Mouse (Mus musculus): Measurements from ENCODE around the gene Bcat2.

Gene Bcat2

DNA sequence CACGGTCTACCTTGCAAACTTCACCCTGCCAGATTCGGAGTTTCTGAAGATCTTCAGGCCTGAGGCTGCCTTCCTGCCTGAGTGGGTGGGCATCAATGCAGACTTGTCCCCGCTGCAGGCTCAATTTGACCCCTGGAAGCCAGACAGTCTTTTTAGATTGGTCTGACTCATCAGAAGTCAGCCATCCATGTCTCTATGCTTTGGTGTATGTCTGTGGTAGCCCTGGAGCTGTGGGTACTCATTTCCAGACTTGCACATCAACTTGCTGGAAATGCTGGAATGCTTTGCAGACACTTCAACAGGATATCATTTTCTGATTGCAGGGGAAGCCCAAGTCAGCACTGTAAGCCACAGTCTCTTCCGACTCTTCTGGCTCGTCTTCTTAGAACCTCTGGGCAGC is 49.6 kb downstream of the Bcat2 start:
- in situ Hi-C loops (cut with MboI; ENCODE audit: low sequenced_read_pairs), result no loop called here

DNA sequence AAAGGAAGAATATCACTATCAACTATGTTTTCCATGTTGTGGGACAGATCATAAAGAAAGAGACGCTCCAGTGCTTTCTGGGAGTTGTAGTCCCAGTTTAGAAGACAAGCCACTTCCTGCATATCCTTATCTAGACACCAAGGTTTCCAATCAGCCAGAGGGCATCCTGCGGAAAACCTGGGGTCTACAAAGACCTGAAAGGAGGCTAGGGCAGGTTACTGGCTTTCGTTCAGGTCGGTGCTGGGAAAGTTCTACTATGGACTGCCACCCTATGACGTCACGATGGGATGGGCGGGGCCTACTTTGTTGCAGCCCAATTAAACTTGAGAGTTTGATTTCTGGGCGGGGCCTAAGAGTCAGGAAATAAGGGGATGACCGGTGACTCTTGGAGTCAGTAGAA is 51.5 kb downstream of the Bcat2 start, which contains the start of gene Izumo1:
TSS of gene Izumo1 (plus strand) at position 369 of the 400 bp plus-strand sequence.
- in situ Hi-C loops (cut with MboI; ENCODE audit: low sequenced_read_pairs), result no loop called here

DNA sequence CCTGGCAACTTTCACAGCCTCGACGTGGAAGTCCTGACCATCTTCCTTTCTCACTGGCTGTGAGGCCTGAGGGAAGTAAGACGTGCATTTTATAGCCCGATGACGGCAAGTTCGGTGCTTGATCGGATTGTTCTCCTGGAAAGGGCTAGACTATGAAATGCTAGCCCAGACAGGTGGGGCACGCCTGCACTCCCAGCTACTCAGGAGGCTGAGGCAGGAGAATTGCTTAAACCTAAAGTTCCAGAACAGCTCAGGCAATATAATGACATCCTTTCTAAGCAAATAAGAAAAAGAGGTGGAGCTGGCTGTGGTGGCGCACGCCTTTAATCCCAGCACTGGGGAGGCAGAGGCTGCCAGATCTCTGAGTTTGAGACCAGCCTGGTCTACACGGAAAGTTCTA is 53.6 kb downstream of the Bcat2 start:
- in situ Hi-C loops (cut with MboI; ENCODE audit: low sequenced_read_pairs), result no loop called here

DNA sequence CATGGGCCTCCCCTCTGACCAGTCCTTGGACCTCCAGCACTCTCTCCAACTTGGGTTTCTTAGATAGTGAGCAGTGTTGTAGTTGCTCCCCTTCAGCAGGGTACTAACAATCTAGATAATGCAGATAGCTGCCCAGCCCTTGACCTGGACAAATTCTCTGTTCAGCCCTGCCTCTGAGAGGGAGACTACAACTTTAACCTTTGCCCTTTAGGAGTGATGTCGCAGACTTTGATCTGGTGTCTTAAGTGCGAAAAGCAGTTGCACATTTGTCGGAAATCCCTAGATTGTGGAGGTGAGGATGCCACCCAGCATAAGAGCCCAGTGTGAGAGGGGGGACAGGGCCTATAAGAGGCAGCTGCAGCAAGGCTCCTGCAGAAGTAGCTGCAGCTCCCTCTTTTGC is 54.8 kb downstream of the Bcat2 start:
- in situ Hi-C loops (cut with MboI; ENCODE audit: low sequenced_read_pairs), result no loop called here

DNA sequence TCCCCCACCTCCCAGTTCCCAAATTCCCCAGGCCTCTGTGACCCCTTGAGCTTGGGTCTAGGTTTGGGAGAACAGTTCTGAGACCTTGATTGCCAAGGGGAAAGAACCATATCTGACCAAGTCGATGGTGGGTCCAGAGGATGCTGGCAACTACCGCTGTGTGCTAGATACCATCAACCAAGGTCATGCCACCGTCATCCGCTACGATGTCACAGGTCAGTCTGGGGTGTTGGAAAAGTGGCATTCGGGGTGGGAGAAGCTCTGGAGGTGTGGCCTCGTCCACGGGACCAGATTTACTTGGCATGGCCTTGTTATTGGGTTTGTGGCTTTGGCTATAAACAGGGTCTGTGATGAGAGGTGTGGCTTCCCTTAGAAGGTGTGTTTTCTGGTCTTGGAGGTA is 55.5 kb downstream of the Bcat2 start:
- in situ Hi-C loops (cut with MboI; ENCODE audit: low sequenced_read_pairs), result no loop called here

DNA sequence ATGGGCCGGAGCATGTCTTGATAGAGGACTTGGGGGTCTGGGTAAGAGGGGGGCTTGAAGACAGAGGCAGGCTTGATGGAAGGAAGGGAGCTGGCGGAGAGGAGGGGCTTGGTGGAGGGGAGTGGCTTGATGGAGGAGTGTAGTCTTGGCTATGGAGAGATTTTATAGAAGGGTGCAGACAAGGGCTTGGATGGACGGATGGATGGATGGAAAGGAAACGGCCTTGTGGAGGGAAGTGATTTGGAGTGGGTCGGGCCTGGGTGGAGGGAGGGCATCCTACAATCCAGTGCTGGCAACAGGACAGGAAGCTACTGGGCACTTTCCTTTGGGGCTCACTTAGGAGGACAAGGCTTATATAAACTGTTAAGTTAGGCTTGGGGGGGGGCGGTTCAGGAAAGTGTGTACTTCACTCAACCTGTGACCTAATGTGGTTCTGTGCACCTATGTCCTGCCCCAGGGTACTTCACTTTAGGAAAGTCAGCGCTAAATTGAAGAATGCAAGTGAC is 56.7 kb downstream of the Bcat2 start:
- in situ Hi-C loops (cut with MboI; ENCODE audit: low sequenced_read_pairs), result no loop called here

DNA sequence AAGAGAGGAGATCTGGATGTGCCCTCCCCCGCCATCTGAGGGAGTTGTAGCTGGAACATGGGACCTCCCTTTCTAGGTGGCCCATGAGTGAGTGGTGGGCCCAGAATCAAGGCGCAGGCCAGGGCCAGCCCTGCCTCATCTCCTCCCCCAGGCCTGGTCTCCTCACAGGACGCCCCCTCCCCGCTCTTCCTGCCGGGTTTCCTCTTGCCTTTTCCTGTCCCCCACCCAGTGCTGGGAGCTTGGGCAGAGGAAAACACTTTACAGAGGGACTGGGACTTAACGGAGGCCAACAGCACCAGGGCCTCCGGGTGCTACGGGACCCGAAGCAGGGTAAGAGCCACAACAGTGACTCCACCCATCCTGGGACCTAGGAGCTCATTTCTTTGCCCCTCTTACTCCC is 57.3 kb downstream of the Bcat2 start, which contains the start of gene Rasip1:
TSS of gene Rasip1 (plus strand) at position 228 of the 400 bp plus-strand sequence.
- in situ Hi-C loops (cut with MboI; ENCODE audit: low sequenced_read_pairs), result no loop called here

DNA sequence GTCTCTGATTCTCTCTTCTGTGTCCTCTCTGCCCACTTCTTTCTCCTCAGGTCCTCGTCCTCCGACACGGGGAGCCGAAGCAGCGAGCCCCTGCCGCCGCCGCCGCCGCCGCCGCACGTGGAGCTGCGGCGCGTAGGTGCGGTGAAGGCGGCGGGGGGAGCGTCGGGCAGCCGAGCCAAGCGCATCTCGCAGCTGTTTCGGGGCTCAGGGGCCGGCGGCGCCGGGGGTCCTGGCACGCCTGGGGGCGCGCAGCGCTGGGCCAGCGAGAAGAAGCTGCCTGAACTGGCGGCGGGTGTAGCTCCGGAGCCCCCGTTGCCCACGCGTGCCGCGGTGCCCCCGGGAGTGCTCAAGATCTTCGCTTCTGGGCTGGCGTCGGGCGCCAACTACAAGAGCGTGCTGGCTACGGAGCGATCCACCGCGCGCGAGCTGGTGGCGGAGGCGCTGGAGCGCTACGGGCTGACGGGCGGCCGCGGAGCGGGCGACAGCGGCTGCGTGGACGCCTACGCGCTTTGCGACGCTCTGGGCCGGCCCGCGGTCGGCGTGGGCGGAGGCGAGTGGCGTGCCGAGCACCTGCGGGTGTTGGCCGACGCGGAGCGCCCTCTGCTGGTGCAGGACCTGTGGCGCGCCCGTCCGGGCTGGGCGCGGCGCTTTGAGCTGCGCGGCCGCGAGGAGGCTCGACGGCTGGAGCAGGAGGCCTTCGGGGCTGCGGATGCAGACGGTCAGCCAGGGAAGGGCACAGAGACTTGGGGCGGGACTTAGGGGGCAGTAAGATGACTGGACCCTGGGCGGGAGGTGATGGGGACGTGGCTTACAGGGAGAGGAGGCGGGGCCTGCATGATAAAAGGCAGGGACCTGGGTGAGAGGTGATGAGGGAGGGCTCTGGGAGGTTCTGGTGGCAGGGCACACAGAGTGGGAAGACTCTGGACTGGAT is 58.7 kb downstream of the Bcat2 start:
- in situ Hi-C loops (cut with MboI; ENCODE audit: low sequenced_read_pairs), result no loop called here

DNA sequence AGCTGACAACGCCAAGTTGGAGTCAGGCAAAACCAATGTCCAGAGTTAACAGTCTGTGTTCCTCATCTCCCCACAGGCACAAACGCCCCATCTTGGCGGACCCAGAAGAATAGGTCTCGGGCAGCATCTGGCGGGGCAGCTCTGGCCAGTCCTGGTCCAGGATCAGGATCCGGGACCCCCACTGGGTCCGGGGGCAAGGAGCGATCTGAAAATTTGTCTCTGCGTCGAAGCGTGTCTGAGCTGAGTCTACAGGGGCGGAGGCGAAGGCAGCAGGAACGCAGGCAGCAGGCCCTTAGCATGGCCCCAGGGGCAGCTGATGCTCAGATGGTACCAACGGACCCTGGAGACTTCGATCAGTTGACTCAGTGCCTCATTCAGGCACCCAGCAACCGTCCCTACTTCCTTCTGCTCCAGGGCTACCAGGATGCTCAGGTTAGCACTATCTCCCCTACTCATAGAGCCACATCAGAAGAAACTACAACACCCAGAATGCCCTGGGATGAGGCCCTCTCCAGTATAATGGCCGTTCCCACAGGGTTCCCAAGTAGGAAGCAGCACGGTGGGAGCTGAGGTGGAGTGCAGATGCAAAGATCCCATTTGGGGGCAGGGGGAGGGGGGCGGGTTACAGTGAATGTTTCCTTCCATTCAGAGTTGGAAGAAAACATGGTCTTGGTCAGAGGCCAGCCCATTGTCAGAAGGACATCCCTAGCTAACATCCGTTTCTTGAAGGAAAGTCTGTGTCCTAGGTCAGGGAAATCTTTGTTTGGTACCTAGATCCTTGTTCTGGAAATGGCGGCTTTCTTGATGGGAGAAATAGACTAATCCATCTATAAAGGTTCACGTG is 60.3 kb downstream of the Bcat2 start:
- in situ Hi-C loops (cut with MboI; ENCODE audit: low sequenced_read_pairs), result no loop called here

DNA sequence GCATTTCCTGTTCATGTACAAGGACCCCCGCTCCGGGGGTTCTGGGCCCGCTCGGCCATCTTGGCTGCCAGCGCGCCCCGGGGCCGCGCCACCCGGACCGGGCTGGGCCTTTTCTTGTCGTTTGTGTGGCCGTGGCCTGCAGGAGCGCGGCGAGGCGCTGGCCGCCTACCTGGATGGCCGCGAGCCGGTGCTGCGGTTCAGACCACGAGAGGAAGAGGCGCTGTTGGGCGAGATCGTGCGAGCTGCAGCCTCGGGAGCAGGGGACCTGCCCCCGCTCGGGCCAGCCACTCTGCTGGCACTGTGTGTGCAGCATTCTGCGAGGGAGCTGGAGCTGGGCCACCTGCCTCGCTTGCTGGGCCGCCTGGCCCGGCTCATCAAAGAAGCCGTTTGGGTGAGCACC is 62.5 kb downstream of the Bcat2 start:
- in situ Hi-C loops (cut with MboI; ENCODE audit: low sequenced_read_pairs), result no loop called here

DNA sequence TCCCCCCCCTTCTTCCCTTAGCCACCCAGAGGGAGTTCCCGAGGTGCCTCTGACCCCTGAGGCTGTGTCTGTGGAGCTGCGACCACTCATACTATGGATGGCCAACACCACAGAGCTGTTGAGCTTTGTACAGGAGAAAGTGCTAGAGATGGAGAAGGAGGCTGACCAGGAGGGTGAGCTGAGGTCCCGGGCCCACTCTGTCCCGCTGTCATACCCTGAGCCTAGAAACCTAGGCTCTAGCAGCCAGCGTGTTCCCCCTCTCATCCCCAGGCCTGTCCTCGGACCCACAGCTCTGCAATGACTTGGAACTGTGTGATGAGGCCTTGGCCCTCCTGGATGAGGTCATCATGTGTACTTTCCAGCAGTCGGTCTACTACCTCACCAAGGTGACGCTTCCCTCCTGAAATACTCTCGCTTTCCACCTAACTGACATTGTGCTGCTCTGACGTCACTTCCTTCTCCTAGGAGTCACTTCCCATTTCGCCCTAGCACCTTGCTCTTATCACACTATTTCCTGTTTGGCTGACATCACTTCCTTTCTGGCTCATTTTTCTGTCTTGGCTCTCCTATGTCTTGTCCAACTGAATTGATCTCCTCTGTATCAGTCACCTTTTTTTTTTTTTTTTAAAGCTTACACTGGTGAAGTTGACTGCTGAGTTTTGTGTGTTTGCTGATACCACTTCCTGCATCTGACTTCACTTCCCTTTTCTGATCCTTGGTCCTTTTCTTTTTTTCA is 65.2 kb downstream of the Bcat2 start:
- in situ Hi-C loops (cut with MboI; ENCODE audit: low sequenced_read_pairs), result no loop called here

DNA sequence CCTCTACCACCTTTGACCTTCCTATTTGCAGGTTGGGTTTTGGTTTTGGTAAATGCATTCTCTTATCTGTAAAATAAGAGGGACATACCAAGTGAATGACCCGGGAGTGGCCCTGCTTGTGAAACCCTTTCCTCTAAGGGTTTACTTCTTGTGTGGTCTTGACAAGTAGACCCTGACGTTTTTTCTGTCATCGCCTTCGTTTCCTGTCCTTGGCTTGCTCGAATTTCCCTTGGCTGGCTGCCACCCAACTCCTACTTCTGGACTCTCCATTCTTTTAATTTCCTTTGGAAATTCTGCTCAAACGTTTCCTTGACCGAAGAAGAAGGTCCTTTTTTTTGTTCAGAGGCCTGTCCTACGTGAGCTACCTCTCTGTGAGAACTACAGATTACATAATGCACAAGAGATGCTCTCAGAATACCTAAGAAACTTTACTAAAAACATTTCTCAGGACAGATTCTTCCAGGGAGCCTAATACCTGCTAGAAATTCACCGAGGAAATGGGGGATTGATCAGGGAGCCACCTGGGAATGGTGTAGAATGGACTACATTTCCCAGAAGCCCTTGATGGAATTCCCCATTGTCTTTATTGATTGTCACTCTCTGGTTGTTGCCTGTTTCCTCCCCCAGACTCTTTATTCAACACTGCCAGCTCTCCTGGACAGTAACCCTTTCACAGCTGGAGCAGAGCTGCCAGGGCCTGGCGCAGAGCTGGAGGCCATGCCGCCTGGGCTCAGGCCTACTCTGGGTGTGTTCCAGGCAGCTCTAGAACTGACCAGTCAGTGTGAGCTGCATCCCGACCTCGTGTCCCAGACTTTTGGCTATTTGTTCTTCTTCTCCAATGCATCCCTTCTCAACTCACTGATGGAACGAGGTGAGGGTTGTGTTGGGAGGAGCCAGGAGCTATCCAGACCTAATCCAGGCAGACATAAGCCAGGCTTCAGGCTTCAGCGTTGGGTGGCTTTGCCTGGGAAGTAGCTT is 66.0 kb downstream of the Bcat2 start:
- in situ Hi-C loops (cut with MboI; ENCODE audit: low sequenced_read_pairs), result no loop called here

DNA sequence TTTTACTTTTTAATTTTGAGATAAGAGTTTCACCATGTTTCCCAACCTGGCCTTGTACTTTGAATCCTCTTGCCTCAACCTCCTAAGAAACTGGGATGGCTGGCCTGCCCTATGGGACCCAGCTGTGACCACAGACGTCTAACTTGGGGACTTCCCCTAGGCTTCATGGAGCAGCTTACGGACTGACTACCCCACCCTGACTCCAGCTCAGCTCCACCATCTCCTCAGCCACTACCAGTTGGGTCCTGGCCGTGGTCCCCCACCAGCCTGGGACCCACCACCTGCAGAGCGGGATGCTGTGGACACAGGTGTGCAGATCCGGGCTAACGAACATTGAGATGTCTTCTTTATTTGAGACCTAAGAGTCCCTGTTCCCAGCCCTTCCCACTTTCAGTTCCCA is 67.8 kb downstream of the Bcat2 start:
- in situ Hi-C loops (cut with MboI; ENCODE audit: low sequenced_read_pairs), result no loop called here

DNA sequence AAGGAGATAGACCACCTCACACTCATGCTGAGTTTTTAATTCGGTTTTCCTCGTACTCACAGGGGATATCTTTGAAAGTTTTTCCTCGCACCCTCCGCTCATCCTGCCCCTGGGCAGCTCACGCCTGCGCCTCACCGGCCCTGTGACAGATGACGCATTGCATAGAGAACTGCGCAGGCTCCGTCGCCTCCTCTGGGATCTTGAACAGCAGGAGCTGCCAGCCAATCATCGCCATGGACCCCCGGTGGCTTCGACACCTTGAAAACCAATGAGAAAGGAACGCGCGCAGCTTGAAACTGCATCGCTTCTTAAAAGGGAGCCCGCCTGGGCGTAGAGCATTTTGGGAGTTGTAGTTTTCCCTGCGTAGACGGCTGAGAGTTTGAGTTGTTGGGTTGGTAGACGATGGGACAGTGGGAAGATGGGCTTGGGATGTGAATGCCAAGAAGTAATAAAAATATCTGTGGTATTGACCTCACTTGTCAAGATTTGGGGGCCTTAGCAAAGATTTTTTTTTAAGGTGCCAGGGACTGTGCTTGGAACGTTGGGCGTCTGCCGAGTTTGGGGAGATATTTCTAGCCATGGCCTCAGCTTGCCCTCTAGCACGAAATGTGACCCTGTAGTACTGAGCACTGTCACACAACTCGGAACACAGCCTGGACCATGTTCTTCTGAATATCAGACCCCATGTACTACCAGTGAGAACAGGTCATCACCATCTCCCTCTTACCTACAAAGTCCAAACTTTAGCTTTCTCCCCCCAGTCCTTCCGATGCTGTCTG is 68.9 kb downstream of the Bcat2 start:
- in situ Hi-C loops (cut with MboI; ENCODE audit: low sequenced_read_pairs), result no loop called here
